Mouse (Mus musculus) midbrain, embryonic 11.5 days (tissue): ENCODE measurements at regions not wholly inside any gene's neighbourhood (a gene's known extent, or its start where the extent isn't known, plus 50 kb on each side); places are given as distances from the start of the nearest gene placed in this dataset.
"Not testable (repeated sequence)": the region's sequence is repeated elsewhere in the genome, so short reads cannot be mapped to it uniquely, and the experiment has no call there.

Source experiments
- ATAC-seq: fragments of 200-750 bp; cut with Nextera tagmentation; 2 replicates; pipeline ENCODE4 v1.8.0; 2017; ENCODE audit warnings: moderate TSS enrichment, moderate library complexity; ENCODE audit not compliant: low FRiP score
- DNase-seq: peaks from one replicate; pipeline ENCODE4 v3.0.0; 2015; ENCODE audit warnings: low spot score; ENCODE audit errors: missing footprints
- H3K27ac ChIP-seq: fragments of 300-500 bp; sonication (generic); 2 replicates; pipeline ENCODE4 v1.5.1; 2014; ENCODE audit warnings: low read depth, low read length
- H3K27me3 ChIP-seq: fragments of 300-500 bp; sonication (generic); 2 replicates; pipeline ENCODE4 v1.6.1; 2014; ENCODE audit warnings: mild to moderate bottlenecking, low read length, moderate library complexity, mixed read lengths; ENCODE audit not compliant: control insufficient read depth, insufficient read depth
- H3K36me3 ChIP-seq: fragments of 300-500 bp; sonication (generic); 2 replicates; pipeline ENCODE4 v1.6.1; 2014; ENCODE audit warnings: mild to moderate bottlenecking, low read length, moderate library complexity, mixed read lengths; ENCODE audit not compliant: control insufficient read depth, insufficient read depth
- H3K4me1 ChIP-seq: fragments of 300-500 bp; sonication (generic); 2 replicates; pipeline ENCODE4 v1.6.1; 2014; ENCODE audit warnings: low read length; ENCODE audit not compliant: control insufficient read depth, insufficient read depth
- H3K4me2 ChIP-seq: fragments of 300-500 bp; sonication (generic); 2 replicates; pipeline ENCODE4 v1.6.1; 2014; ENCODE audit warnings: mild to moderate bottlenecking, moderate library complexity
- H3K4me3 ChIP-seq: fragments of 300-500 bp; sonication (generic); 2 replicates; pipeline ENCODE4 v1.5.1; 2014; ENCODE audit warnings: low read depth, low read length
- H3K9ac ChIP-seq: fragments of 300-500 bp; sonication (generic); 2 replicates; pipeline ENCODE4 v1.6.1; 2014; ENCODE audit warnings: low read length
- H3K9me3 ChIP-seq: fragments of 300-500 bp; sonication (generic); 2 replicates; pipeline ENCODE4 v1.6.1; 2016; ENCODE audit warnings: low read length; ENCODE audit not compliant: control insufficient read depth
- WGBS: fragments of 180-500 bp; shearing (Covaris S2); extraction: QIAGEN DNeasy Blood & Tissue Kit; methylation state at CpG from one replicate; pipeline ENCODE4 v1.1.7; 2014; 5-methylcytosine and 5-hydroxymethylcytosine counted together

DNA sequence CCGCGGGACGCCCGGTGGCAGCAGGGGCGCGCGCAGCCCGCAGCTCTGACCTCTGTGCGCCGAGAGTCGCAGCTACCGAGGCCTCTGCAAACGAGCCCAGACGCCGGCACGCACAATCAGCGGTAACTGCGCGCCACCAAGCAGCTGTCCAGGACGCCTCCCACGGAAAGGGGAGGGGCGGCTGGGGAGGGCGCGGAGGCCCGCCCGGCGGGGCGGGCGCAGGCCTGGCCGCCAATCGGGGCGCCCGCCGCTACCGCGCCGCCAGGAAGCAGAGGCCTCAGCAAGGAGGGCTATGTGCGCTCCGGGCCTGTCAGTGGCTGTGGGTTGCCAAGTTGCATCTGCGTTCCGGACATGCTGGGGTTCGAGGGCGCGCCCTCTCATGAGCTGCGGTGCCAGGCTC lies 613.3 kb upstream of the Ywhaq start:
- not testable (repeated sequence) for H3K27me3 ChIP-seq, H3K4me3 ChIP-seq, H3K4me2 ChIP-seq, ATAC-seq, H3K9ac ChIP-seq, H3K9me3 ChIP-seq, H3K4me1 ChIP-seq, H3K27ac ChIP-seq, H3K36me3 ChIP-seq
- DNase-seq = peak; percentile 69
- WGBS = 7% methylated on average over 35 of the region's 45 CpGs

GRCm38 (mm10) chr12:22030263-22030662 lies 612.8 kb upstream of the Ywhaq start:
- H3K27ac ChIP-seq, H3K4me3 ChIP-seq, H3K36me3 ChIP-seq, H3K9ac ChIP-seq, H3K27me3 ChIP-seq, H3K9me3 ChIP-seq, ATAC-seq, H3K4me2 ChIP-seq, H3K4me1 ChIP-seq: not testable (repeated sequence)
- DNase-seq = peak; percentile 67
- 10% methylated on average over 37 of the region's 45 CpGs for WGBS
